Mouse (Mus musculus): ENCODE data around the gene Chd5. TPM values are rescaled to one million over a fixed set of nuclear protein-coding genes. Genes with fewer than 3 reads are reported as not detected.
A peak's percentile ranks its signal among the peaks of the same experiment; 100 is the strongest.

Chd5 gene
- polyA plus RNA-seq, 1 experiment from 2014 or later = 26.0 TPM

- H3K4me3 ChIP-seq = no peak overlapping the region
- H3K9me3 ChIP-seq = no peaks in the 10 kb centered on the region
- H3K27ac ChIP-seq (replicated peaks) = no peak overlapping the region
- ATAC-seq (ENCODE audit: low read depth) = no peak
- WGBS = 91% methylated on average over 8 of the region's 8 CpGs
- H3K4me1 ChIP-seq (replicated peaks) = peaks cover 30% of the 10 kb centered on the region
- H3K4me2 ChIP-seq = no peak overlapping the region
- H3K9ac ChIP-seq = no peak overlapping the region
- H3K27me3 ChIP-seq = peaks cover 7% of the 10 kb centered on the region
- H3K36me3 ChIP-seq = peaks cover 51% of the 10 kb centered on the region
These were observed 38.1 kb upstream of the Chd5 start for GRCm38 (mm10) chr4:152300375-152300774.

- Histone ChIP-seq H3K27me3 (no peaks in the 10 kb centered on the region), H3K36me3 (peaks cover 51% of the 10 kb centered on the region), H3K4me1 (replicated peaks) (peaks cover 40% of the 10 kb centered on the region), H3K4me3 (no peak overlapping the region), H3K27ac (replicated peaks) (no peak overlapping the region), H3K4me2 (no peak overlapping the region), H3K9ac (no peak overlapping the region), H3K9me3 (no peaks in the 10 kb centered on the region)
- 81% methylated on average over 11 of the region's 11 CpGs for WGBS
- no peak for ATAC-seq (ENCODE audit: low read depth)
These were observed 36.4 kb upstream of the Chd5 start for GRCm38 (mm10) chr4:152302012-152302411.

- H3K4me2 ChIP-seq = no peak overlapping the region
- 91% methylated on average over 10 of the region's 10 CpGs for WGBS
- H3K27me3 ChIP-seq = no peaks in the 10 kb centered on the region
- peaks cover 39% of the 10 kb centered on the region for H3K4me1 ChIP-seq (replicated peaks)
- no peaks in the 10 kb centered on the region for H3K9me3 ChIP-seq
- H3K27ac ChIP-seq (replicated peaks) = no peak overlapping the region
- no peak for ATAC-seq (ENCODE audit: low read depth)
- H3K36me3 ChIP-seq = peaks cover 58% of the 10 kb centered on the region
- H3K9ac ChIP-seq = no peak overlapping the region
- no peak overlapping the region for H3K4me3 ChIP-seq
These were observed 35.3 kb upstream of the Chd5 start for GRCm38 (mm10) chr4:152303172-152303571.

- Histone ChIP-seq H3K4me1 (replicated peaks) (peaks cover 30% of the 10 kb centered on the region), H3K27ac (replicated peaks) (no peak overlapping the region), H3K9ac (no peak overlapping the region), H3K4me2 (no peak overlapping the region), H3K9me3 (no peaks in the 10 kb centered on the region), H3K27me3 (peaks cover 2% of the 10 kb centered on the region), H3K36me3 (peaks cover 62% of the 10 kb centered on the region), H3K4me3 (no peak overlapping the region)
- WGBS = 87% methylated on average over 6 of the region's 6 CpGs
- no peak for ATAC-seq (ENCODE audit: low read depth)
These were observed 33.8 kb upstream of the Chd5 start for GRCm38 (mm10) chr4:152304685-152305084.

GRCm38 (mm10) chr4:152305991-152306390, 32.5 kb upstream of the Chd5 start:
- peak overlapping the region; percentile 22 for H3K9ac ChIP-seq
- H3K9me3 ChIP-seq = no peaks in the 10 kb centered on the region
- H3K4me1 ChIP-seq (replicated peaks) = peaks cover 30% of the 10 kb centered on the region
- peaks cover 52% of the 10 kb centered on the region for H3K36me3 ChIP-seq
- H3K27ac ChIP-seq (replicated peaks) = peak overlapping the region; percentile 69
- 42% methylated on average over 6 of the region's 6 CpGs for WGBS
- no peak overlapping the region for H3K4me2 ChIP-seq
- H3K4me3 ChIP-seq = no peak overlapping the region
- ATAC-seq (ENCODE audit: low read depth) = no peak
- H3K27me3 ChIP-seq = peaks cover 15% of the 10 kb centered on the region

- no peaks in the 10 kb centered on the region for H3K9me3 ChIP-seq
- H3K36me3 ChIP-seq = peaks cover 36% of the 10 kb centered on the region
- no peak overlapping the region for H3K4me2 ChIP-seq
- no peak overlapping the region for H3K27ac ChIP-seq (replicated peaks)
- no peak overlapping the region for H3K9ac ChIP-seq
- ATAC-seq (ENCODE audit: low read depth) = no peak
- 80% methylated on average over 9 of the region's 9 CpGs for WGBS
- H3K27me3 ChIP-seq = peaks cover 30% of the 10 kb centered on the region
- peaks cover 34% of the 10 kb centered on the region for H3K4me1 ChIP-seq (replicated peaks)
- no peak overlapping the region for H3K4me3 ChIP-seq
These were observed 30.9 kb upstream of the Chd5 start for GRCm38 (mm10) chr4:152307542-152307941.

- peaks cover 77% of the 10 kb centered on the region for H3K27me3 ChIP-seq
- 0 out of 2 replicates have a peak overlapping the region, but pooled peaks have one; percentile 67 for H3K9ac ChIP-seq
- no peak overlapping the region for H3K27ac ChIP-seq (replicated peaks)
- H3K4me1 ChIP-seq (replicated peaks) = peaks cover 37% of the 10 kb centered on the region
- peaks cover 14% of the 10 kb centered on the region; the same call in 1 of the 2 replicates for H3K36me3 ChIP-seq
- peak overlapping the region; percentile 59 for H3K4me2 ChIP-seq
- no peak for ATAC-seq (ENCODE audit: low read depth)
- H3K9me3 ChIP-seq = no peaks in the 10 kb centered on the region
- peak overlapping the region; percentile 34 for H3K4me3 ChIP-seq
- 4% methylated on average over 14 of the region's 14 CpGs for WGBS
These were observed 26.3 kb upstream of the Chd5 start for GRCm38 (mm10) chr4:152312186-152312585.

GRCm38 (mm10) chr4:152313211-152313632, 25.2 kb upstream of the Chd5 start:
- Histone ChIP-seq H3K36me3 (peaks cover 7% of the 10 kb centered on the region; the same call in 1 of the 2 replicates), H3K4me2 (peak overlapping the region; percentile 59), H3K4me1 (replicated peaks) (peaks cover 32% of the 10 kb centered on the region), H3K27ac (replicated peaks) (no peak overlapping the region), H3K9me3 (no peaks in the 10 kb centered on the region), H3K9ac (peak overlapping the region; percentile 67), H3K27me3 (peaks cover 87% of the 10 kb centered on the region), H3K4me3 (peak overlapping the region; percentile 34)
- WGBS = under 1% methylated on average over 29 of the region's 29 CpGs
- peak; percentile 54 for ATAC-seq (ENCODE audit: low read depth)

- peak overlapping the region; percentile 67; the same call in 1 of the 2 replicates for H3K9ac ChIP-seq
- peak overlapping the region; percentile 34 for H3K4me3 ChIP-seq
- no peaks in the 10 kb centered on the region for H3K9me3 ChIP-seq
- ATAC-seq (ENCODE audit: low read depth) = 0 out of 2 replicates have a peak, but pooled peaks have one; percentile 20
- peak overlapping the region; percentile 59 for H3K4me2 ChIP-seq
- H3K4me1 ChIP-seq (replicated peaks) = peaks cover 39% of the 10 kb centered on the region
- peaks cover 94% of the 10 kb centered on the region for H3K27me3 ChIP-seq
- no peak overlapping the region for H3K27ac ChIP-seq (replicated peaks)
- peaks cover 2% of the 10 kb centered on the region; the same call in 1 of the 2 replicates for H3K36me3 ChIP-seq
These were observed 24.5 kb upstream of the Chd5 start for GRCm38 (mm10) chr4:152313934-152314333.

GRCm38 (mm10) chr4:152315498-152316213, 22.8 kb upstream of the Chd5 start:
- Histone ChIP-seq H3K4me3 (peak overlapping the region; percentile 32), H3K27ac (replicated peaks) (no peak overlapping the region), H3K4me1 (replicated peaks) (peaks cover 41% of the 10 kb centered on the region), H3K4me2 (peak overlapping the region; percentile 55), H3K9ac (peak overlapping the region; percentile 50), H3K36me3 (no peaks in the 10 kb centered on the region), H3K9me3 (no peaks in the 10 kb centered on the region), H3K27me3 (peaks cover 85% of the 10 kb centered on the region)
- ATAC-seq (ENCODE audit: low read depth) = no peak
- WGBS = under 1% methylated on average over 43 of the region's 43 CpGs

- H3K4me3 ChIP-seq = no peak overlapping the region
- H3K27me3 ChIP-seq = peaks cover 69% of the 10 kb centered on the region
- H3K4me2 ChIP-seq = no peak overlapping the region
- no peak overlapping the region for H3K9ac ChIP-seq
- no peak for ATAC-seq (ENCODE audit: low read depth)
- no peaks in the 10 kb centered on the region for H3K9me3 ChIP-seq
- H3K27ac ChIP-seq (replicated peaks) = no peak overlapping the region
- H3K4me1 ChIP-seq (replicated peaks) = peaks cover 35% of the 10 kb centered on the region
- H3K36me3 ChIP-seq = no peaks in the 10 kb centered on the region
- WGBS = 87% methylated on average over 6 of the region's 6 CpGs
These were observed 20.8 kb upstream of the Chd5 start for GRCm38 (mm10) chr4:152317631-152318033.

- Histone ChIP-seq H3K4me1 (replicated peaks) (peaks cover 25% of the 10 kb centered on the region), H3K9me3 (no peaks in the 10 kb centered on the region), H3K4me2 (peak within 1 kb of the TSS; percentile 35), H3K36me3 (no peaks in the 10 kb centered on the region), H3K27ac (replicated peaks) (no peak within 1 kb of the TSS), H3K4me3 (peak within 1 kb of the TSS; percentile 15), H3K27me3 (peaks cover 58% of the 10 kb centered on the region), H3K9ac (peak within 1 kb of the TSS; percentile 27; the same call in 1 of the 2 replicates)
- 4% methylated on average over 26 of the region's 26 CpGs for WGBS
- no peak for ATAC-seq (ENCODE audit: low read depth)
These were observed 19.8 kb upstream of the Chd5 start, which contains the start of gene Rnf207 for GRCm38 (mm10) chr4:152318517-152319234. Gene Rnf207, minus strand, starts transcription at chr4:152318993.

Data from neural tube, embryonic 13.5 days (tissue).